Mouse (Mus musculus) macrophage (primary cell): ENCODE data around the gene Plvap. TPM values are rescaled to one million over a fixed set of nuclear protein-coding genes. Genes with fewer than 3 reads are reported as not detected.
"Not testable (repeated sequence)": the region's sequence is repeated elsewhere in the genome, so short reads cannot be mapped to it uniquely, and the experiment has no call there.

ENCODE experiments used
- H3K27ac ChIP-seq: fragments of 350-480 bp; formaldehyde crosslinking; 2 replicates; pipeline ENCODE4 v1.9.0; 2021
- H3K36me3 ChIP-seq: fragments of 350-480 bp; formaldehyde crosslinking; 2 replicates; pipeline ENCODE4 v1.9.0; 2021; ENCODE audit errors: inconsistent target
- H3K4me3 ChIP-seq: fragments of 350-480 bp; formaldehyde crosslinking; 2 replicates; pipeline ENCODE4 v1.9.0; 2021; ENCODE audit errors: inconsistent target
- H3K79me2 ChIP-seq: fragments of 350-480 bp; formaldehyde crosslinking; 2 replicates; pipeline ENCODE4 v1.9.0; 2021; ENCODE audit errors: inconsistent target
- WGBS: methylation state at CpG from one replicate; pipeline ENCODE4 v1.1.7; 2026; ENCODE audit warnings: inconsistent platforms; ENCODE audit not compliant: missing documents; 5-methylcytosine and 5-hydroxymethylcytosine counted together
- polyA plus RNA-seq: library from polyadenylated mRNA; stranded (reverse); fragments of 250-400 nt; gene quantifications from 3 replicates; pipeline ENCODE4 v1.2.4, GENCODE M21; 2018; ENCODE audit warnings: inconsistent platforms

The Plvap gene
- polyA plus RNA-seq, 1 experiment from 2014 or later, result not detected

- under 1% methylated on average over 37 of the region's 37 CpGs for WGBS
- Histone ChIP-seq H3K36me3 (peaks cover 11% of the 10 kb centered on the region; the same call in 1 of the 2 replicates), H3K27ac (peak within 1 kb of the TSS; percentile 96), H3K4me3 (peak within 1 kb of the TSS; percentile 91), H3K79me2 (peaks cover 51% of the 10 kb centered on the region)
Observed at GRCm38 (mm10) chr8:71537028-71537867, 25.7 kb upstream of the Plvap start, which contains the start of gene Bst2. Bst2 (minus strand) TSS chr8:71537456.

GRCm38 (mm10) chr8:71535663-71536062, 24.1 kb upstream of the Plvap start:
- H3K79me2 ChIP-seq, result peaks cover 51% of the 10 kb centered on the region
- peak overlapping the region; percentile 91 for H3K4me3 ChIP-seq
- 29% methylated on average over 5 of the region's 5 CpGs for WGBS
- peak overlapping the region; percentile 96 for H3K27ac ChIP-seq
- H3K36me3 ChIP-seq, result peaks cover 11% of the 10 kb centered on the region; the same call in 1 of the 2 replicates

DNA sequence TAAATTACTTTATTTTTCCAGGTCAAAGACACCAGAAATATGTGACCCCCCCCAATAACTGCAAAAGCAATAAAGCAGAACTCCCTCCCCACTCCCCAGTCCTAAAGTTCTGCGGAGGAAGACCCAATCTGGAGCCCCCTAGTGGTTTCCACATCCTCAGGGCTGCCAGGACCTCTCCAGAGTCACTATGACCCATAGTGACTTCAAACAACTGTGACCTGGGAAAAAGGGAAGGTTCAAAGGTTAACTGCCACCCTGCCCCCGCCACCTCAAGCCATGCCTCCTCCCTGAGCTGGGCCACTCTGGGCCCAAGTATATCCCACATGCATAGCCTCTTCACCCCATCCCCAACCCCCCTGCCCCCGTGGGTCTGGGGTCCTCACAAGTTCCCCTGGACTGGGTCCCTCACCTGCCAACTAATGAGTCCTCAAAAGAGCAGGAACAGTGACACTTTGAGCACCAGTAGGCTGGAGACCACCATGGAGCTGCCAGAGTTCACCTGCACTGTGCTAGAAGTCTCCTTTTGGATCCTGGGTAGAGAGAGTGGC, 22.8 kb upstream of the Plvap start:
- Histone ChIP-seq H3K4me3 (no peak overlapping the region), H3K36me3 (peaks cover 11% of the 10 kb centered on the region; the same call in 1 of the 2 replicates), H3K79me2 (peaks cover 48% of the 10 kb centered on the region), H3K27ac (no peak overlapping the region)
- 70% methylated on average over 3 of the region's 3 CpGs for WGBS

DNA sequence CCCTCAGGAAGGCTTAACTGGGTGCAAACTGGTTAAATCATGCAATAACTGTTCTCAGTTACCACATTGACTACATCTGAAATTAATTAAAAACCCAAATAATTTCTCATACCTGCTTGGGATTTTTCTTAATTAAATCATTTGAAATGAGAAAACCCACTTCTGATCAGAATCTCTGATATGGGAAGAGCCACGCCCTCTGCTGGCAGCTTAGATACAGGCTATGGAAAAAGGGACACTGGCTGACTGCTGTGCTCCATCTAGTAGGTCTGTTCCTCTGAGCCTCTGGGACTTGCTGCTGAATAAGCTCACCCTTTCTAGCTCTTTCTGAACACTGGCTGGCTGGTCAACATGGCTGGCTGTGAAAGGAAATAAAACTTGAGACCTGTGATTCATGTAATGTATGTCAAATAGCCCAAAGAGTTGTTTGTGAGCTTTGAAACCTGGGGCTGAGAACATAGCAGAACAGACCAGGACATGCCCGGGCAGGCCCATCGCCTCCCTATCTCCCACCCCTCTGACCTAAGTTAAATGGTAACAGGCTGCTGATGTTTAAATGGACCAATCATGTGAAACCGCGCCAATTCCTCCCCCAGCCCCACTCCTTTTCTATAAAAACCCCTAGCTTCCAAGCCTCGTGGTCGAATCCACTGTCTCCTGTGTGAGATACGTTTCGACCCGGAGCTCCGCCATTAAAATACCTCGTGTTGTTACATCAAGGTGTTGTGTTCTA, 19.3 kb upstream of the Plvap start:
- 0 out of 2 replicates have a peak overlapping the region, but pooled peaks have one; percentile 12 for H3K27ac ChIP-seq

GRCm38 (mm10) chr8:71528362-71529073, 17.0 kb upstream of the Plvap start:
- H3K27ac ChIP-seq, result peak overlapping the region; percentile 94
- no peaks in the 10 kb centered on the region for H3K79me2 ChIP-seq
- H3K4me3 ChIP-seq, result no peak overlapping the region
- WGBS, result under 1% methylated on average over 11 of the region's 11 CpGs
- no peaks in the 10 kb centered on the region for H3K36me3 ChIP-seq

More for the DNA sequence above, 19.3 kb upstream of the Plvap start:
- Histone ChIP-seq H3K79me2 (peaks cover 16% of the 10 kb centered on the region), H3K36me3 (peaks cover 11% of the 10 kb centered on the region; the same call in 1 of the 2 replicates)
- WGBS, result 65% methylated on average over 3 of the region's 12 CpGs
- H3K4me3 ChIP-seq, result not testable (repeated sequence)

GRCm38 (mm10) chr8:71527162-71527870, 15.8 kb upstream of the Plvap start:
- no peaks in the 10 kb centered on the region for H3K79me2 ChIP-seq
- H3K27ac ChIP-seq, result peak overlapping the region; percentile 94
- WGBS, result 69% methylated on average over 3 of the region's 3 CpGs
- no peaks in the 10 kb centered on the region for H3K36me3 ChIP-seq
- H3K4me3 ChIP-seq, result no peak overlapping the region

DNA sequence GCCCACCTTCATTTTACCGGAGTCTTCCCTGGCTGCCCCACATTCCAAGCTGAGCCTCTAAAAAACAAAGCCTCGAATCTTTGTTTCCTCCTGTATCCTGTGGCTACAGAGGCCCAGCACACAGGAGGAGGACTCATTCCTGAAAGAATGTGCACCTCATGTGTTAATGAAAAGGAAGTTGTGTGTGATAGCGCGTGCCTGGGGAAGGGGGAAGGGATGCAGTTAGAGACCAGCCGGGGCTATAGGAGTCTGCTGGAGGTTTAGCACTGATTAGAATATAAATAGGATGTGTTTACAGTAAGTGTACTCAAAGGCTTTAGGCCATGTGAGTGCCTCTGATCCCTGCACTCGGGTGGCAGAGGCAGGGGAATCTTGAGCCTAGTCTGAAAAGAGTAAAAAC, 14.7 kb upstream of the Plvap start:
- H3K79me2 ChIP-seq, result no peaks in the 10 kb centered on the region
- peak overlapping the region; percentile 19 for H3K27ac ChIP-seq
- H3K36me3 ChIP-seq, result no peaks in the 10 kb centered on the region
- H3K4me3 ChIP-seq, result no peak overlapping the region
- WGBS, result 49% methylated on average over 6 of the region's 6 CpGs

- H3K4me3 ChIP-seq, result no peak within 1 kb of the TSS
- H3K36me3 ChIP-seq, result no peaks in the 10 kb centered on the region
- WGBS, result 84% methylated on average over 21 of the region's 46 CpGs
- peak within 1 kb of the TSS; percentile 19 for H3K27ac ChIP-seq
- no peaks in the 10 kb centered on the region for H3K79me2 ChIP-seq
Observed at GRCm38 (mm10) chr8:71525226-71526050, 13.9 kb upstream of the Plvap start, which contains the start of gene Ccdc194. Ccdc194 (minus strand) TSS chr8:71525711.

GRCm38 (mm10) chr8:71521634-71522033, 10.1 kb upstream of the Plvap start:
- no peak overlapping the region for H3K4me3 ChIP-seq
- no peaks in the 10 kb centered on the region for H3K79me2 ChIP-seq
- H3K27ac ChIP-seq, result no peak overlapping the region
- H3K36me3 ChIP-seq, result no peaks in the 10 kb centered on the region
- WGBS, result 10% methylated on average over 17 of the region's 17 CpGs

GRCm38 (mm10) chr8:71519037-71519825, 7.7 kb upstream of the Plvap start:
- WGBS, result 33% methylated on average over 3 of the region's 10 CpGs
- not testable (repeated sequence) for H3K4me3 ChIP-seq, H3K27ac ChIP-seq

DNA sequence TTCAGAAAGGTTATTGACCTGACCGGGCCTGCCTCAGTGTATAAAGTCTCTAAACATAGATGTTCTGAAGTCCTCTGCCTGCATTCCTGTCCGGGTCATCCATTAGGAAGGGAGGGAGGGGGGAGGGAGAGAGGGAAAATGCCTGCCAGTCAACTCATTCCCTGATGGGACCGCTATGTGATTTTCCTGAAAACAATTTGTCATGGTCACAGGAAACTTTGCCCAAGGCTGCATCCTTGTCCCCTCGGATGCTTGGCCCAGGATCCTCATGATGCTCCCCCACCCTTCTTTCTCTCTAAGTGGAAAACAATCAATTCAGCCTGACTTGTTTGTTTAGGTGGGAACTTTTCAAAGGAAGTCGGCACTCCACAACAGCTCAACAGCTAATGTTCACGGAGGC, 5.2 kb upstream of the Plvap start:
- WGBS, result 88% methylated on average over 6 of the region's 6 CpGs
- H3K27ac ChIP-seq, result no peak overlapping the region
- H3K79me2 ChIP-seq, result no peaks in the 10 kb centered on the region
- H3K36me3 ChIP-seq, result no peaks in the 10 kb centered on the region
- no peak overlapping the region for H3K4me3 ChIP-seq

More at GRCm38 (mm10) chr8:71519037-71519825, 7.7 kb upstream of the Plvap start:
- not testable (repeated sequence) for H3K79me2 ChIP-seq, H3K36me3 ChIP-seq

DNA sequence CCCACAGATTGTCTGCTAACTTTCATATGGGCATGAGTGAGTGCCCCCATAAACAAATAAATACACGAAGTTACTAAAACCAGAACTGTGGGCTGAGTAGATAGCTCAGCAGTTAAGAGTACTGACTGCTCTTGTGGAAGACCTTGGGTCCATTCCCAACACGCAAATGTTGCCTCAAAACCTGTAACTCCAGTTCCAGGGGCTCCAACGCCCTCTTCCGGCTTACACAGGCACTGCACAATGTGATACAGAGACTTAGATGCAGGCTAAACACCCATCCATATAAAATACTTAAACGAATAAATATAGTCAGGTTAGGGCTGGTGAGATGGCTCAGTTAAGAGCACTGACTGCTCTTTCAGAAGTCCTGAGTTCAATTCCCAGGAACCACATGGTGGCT, 3.5 kb upstream of the Plvap start:
- no peaks in the 10 kb centered on the region for H3K36me3 ChIP-seq
- WGBS, result 87% methylated on average over 5 of the region's 5 CpGs
- H3K79me2 ChIP-seq, result no peaks in the 10 kb centered on the region
- H3K4me3 ChIP-seq, result no peak overlapping the region
- no peak overlapping the region for H3K27ac ChIP-seq
